Mouse (Mus musculus): ENCODE measurements at regions not wholly inside any gene's neighbourhood (a gene's known extent, or its start where the extent isn't known, plus 50 kb on each side); places are given as distances from the start of the nearest gene placed in this dataset.

DNA sequence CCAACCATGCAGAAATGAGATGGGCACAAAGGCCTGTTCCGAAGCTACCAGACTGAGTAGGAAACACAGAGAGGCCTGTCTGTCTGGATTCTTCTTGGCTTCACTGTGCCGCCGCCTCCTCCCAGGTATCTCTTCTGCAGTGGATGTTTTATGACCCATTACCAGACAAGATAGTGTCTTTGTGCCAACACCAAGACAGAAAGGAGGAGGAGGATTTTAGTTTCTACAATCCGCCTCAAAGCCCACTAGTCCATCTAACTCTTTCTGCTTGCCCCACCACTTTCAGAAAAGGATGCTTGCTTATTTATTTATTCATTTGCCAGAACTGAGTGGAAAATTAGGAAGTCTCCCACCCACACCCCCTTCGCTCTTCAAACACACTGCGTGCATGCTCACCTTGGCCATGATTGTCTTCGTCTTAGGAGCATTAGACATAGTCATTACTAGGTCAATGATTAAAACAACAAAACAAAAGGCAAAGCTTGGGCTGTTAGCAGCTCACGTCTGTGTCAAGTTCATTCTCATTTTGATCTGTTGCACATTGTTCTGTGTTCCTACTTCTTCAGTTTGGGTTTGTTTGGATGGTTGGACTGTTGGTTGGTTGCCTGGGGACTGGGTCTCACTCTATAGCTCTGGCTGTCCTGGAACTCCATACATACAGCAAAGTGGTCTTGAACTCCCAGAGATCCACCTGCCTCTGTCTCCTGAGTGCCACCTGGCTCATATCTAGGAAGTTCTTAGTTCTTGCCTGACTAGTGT, 61.7 kb upstream of the Cpm start:
- no peak for TF ChIP-seq POLR2A (IDR thresholded peaks at IDR 0.05; ENCODE audit: low read depth, low read length)
- no peak for TF ChIP-seq HCFC1 (IDR thresholded peaks at IDR 0.05; ENCODE audit: low read depth, low read length)
- no peak for TF ChIP-seq CTCF (conservative IDR thresholded peaks at IDR 0.05 in 1 of 2, IDR thresholded peaks at IDR 0.05 in 1 of 2; ENCODE audit: low read depth in 2 of 2, low read length in 2 of 2)
- no peak for TF ChIP-seq USF1 (IDR thresholded peaks at IDR 0.05; ENCODE audit: low read depth, low read length)
- TF ChIP-seq MAFK (IDR thresholded peaks at IDR 0.05; ENCODE audit: insufficient replicate concordance, low read length), result no peak
- no peak for TF ChIP-seq PAX5 (IDR thresholded peaks at IDR 0.05; ENCODE audit: low read length)
- no peak for TF ChIP-seq TCF12 (IDR thresholded peaks at IDR 0.05; ENCODE audit: low read depth, low read length)
- no peak for TF ChIP-seq MAX (IDR thresholded peaks at IDR 0.05; ENCODE audit: low read length)
- TF ChIP-seq MEF2A (IDR thresholded peaks at IDR 0.05; ENCODE audit: borderline replicate concordance, low read depth, low read length), result no peak
- no peak for TF ChIP-seq BHLHE40 (IDR thresholded peaks at IDR 0.05; ENCODE audit: low read depth, low read length)
- TF ChIP-seq CHD1 (IDR thresholded peaks at IDR 0.05; ENCODE audit: low read depth, low read length), result no peak
- TF ChIP-seq POLR2AphosphoS2 (IDR thresholded peaks at IDR 0.05; ENCODE audit: low read depth, low read length), result no peak
- TF ChIP-seq TBP (conservative IDR thresholded peaks at IDR 0.05; ENCODE audit: low read depth, low read length), result no peak
- TF ChIP-seq KAT2A (IDR thresholded peaks at IDR 0.05; ENCODE audit: insufficient replicate concordance, low read length), result no peak

Data from CH12.LX (cell line).